Mouse (Mus musculus): ENCODE measurements at regions not wholly inside any gene's neighbourhood (a gene's known extent, or its start where the extent isn't known, plus 50 kb on each side); places are given as distances from the start of the nearest gene placed in this dataset.
A peak's percentile ranks its signal among the peaks of the same experiment; 100 is the strongest.
"Not testable (repeated sequence)": the region's sequence is repeated elsewhere in the genome, so short reads cannot be mapped to it uniquely, and the experiment has no call there.

GRCm38 (mm10) chr1:184187582-184187981, 153.5 kb upstream of the 1700056E22Rik start:
- peak in 1 of 2 experiments; percentile 5 for DNase-seq

- no peak for DNase-seq
These were observed 148.1 kb upstream of the 1700056E22Rik start for GRCm38 (mm10) chr1:184182163-184182562.

DNA sequence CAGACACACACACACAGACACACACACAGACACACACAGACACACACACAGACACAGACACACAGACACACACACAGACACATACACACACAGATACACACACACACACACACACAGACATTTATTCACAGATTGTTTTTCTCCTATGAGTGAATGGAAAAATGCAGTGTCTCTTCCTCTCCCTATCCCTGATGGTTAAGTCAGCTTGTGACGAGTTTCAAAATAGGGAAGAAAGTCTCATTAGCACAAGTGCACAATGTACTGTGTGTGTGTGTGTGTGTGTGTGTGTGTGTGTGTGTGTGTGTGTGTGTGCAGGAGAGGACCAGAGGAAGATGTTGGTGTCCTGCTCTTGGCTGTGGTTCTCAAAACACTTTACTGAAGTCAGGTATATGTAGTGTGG, 140.3 kb upstream of the 1700056E22Rik start:
- not testable (repeated sequence) for DNase-seq

GRCm38 (mm10) chr1:184173739-184174138, 139.6 kb upstream of the 1700056E22Rik start:
- no peak for DNase-seq

- DNase-seq: no peak
These were observed 138.9 kb upstream of the 1700056E22Rik start for GRCm38 (mm10) chr1:184172986-184173385.

DNA sequence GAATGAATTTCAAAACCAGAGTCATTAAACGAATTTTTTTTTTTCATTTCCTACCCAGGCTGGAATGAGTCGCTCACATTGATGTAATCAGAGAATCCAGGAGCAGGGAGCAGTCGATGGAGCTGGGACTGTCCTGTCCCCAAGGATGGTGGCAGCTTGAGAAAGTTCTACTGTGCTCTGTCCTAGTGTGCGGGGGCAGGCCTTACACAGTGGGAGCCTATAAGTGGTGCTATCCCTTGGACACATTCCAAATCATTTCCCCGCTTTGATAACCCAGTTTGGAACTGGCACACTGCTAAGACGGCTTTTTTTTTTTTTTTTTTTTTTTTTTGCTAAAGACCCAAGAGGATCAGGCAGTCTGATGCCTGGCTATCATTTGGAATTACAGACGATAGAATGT, 137.5 kb upstream of the 1700056E22Rik start:
- DNase-seq: no peak

GRCm38 (mm10) chr1:184170926-184171325, 136.8 kb upstream of the 1700056E22Rik start:
- DNase-seq: no peak

- DNase-seq: no peak
These were observed 135.9 kb upstream of the 1700056E22Rik start for GRCm38 (mm10) chr1:184169967-184170366.

GRCm38 (mm10) chr1:184169034-184169783, 135.1 kb upstream of the 1700056E22Rik start:
- DNase-seq: no peak

DNA sequence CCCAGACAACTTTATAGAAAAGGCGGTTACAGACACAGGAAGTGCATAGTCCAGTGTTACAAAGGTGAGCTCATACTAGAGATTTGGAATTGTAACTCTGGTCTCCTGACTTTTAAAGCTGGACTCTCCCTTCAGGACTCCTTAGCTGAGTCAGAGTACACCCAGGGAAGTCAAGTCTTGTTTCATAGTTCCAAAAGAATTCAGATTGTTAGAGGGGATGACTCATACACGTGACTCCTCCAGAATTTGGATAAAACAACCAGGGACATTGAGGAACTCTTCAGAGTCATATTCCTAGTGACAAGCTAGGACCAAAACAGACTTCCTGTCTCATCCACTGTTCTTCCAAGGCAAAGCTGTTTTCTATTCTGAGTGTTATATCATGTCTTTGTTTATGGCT, 132.8 kb upstream of the 1700056E22Rik start:
- DNase-seq: no peak

DNA sequence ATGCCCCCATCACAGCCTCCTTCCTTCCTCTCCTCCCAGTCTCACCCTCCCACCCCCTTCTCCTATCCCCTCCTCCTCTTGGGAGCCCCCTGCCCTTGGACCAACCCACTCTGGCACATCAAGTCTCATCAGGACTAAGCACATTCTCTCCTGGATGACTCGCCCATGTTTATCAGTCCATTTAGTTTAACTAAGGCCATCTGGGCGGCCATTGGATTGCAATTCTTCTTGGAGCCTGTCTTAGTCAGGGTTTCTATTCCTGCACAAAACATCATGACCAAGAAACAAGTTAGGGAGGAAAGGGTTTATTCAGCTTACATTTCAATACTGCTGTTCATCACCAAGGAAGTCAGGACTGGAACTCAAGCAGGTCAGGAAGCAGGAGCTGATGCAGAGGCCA, 128.4 kb upstream of the 1700056E22Rik start:
- DNase-seq: not testable (repeated sequence)

- no peak for DNase-seq
These were observed 113.6 kb upstream of the 1700056E22Rik start for GRCm38 (mm10) chr1:184147713-184148112.

DNA sequence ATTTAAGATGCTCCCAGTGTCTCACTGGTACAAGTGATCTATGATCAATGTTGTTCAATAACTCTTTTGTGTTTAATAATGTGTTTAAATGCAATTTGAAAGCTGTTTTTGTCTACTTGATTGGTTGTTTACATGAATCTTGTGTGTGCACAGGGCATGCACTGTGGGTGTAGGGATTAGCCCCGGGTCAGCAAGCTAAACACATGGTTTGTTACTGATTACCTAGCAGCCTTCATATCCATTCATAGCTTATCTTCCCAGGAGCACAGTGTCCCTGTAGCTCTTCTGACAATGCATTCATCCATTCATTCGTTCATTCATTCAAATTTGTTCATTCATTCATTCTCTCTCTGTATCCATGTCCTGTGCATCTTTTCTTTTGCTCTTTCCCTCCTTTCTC, 108.9 kb upstream of the 1700056E22Rik start:
- DNase-seq: no peak

- DNase-seq: no peak
These were observed 106.4 kb upstream of the 1700056E22Rik start for GRCm38 (mm10) chr1:184140486-184140885.

DNA sequence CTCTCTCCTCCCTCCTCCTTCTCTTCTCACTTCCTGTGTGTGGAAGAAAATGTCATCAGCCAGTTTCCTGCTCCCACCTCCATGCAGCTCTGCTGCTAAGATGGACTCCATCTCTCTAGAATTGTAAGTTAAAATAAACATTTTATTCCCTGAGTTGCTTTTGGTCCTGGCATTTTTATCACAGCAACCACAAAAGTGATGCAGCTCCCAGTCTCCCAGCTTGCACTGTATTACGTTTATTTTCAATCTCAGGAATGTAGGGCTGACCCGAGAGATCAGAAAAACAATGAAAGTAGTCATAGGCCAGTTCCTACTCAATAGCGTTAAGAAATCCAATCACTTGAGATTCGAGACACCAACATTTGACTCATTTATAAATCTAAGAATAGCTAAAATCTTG, 106.0 kb upstream of the 1700056E22Rik start:
- no peak for DNase-seq

DNA sequence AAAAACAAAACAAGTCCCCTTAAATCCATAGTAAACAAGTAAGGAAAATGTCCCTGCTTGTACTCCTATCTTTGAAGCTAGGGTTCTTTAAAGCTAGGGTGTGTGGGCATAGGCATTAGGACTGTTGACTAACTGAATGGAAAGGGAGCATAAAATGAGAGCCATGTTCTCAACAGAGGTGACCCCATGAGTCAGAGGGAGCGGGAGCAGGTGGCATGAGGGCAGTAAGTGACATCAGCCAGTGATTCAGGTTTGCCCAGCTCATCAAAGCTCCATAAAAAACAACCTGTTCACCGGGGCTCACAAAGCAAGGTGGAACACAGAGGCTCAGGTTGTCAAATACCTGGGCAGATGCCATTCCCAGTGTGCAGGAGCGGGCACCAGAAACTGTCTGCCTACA, 104.6 kb upstream of the 1700056E22Rik start:
- DNase-seq: no peak

- DNase-seq: no peak
These were observed 96.8 kb upstream of the 1700056E22Rik start for GRCm38 (mm10) chr1:184130897-184131296.

DNA sequence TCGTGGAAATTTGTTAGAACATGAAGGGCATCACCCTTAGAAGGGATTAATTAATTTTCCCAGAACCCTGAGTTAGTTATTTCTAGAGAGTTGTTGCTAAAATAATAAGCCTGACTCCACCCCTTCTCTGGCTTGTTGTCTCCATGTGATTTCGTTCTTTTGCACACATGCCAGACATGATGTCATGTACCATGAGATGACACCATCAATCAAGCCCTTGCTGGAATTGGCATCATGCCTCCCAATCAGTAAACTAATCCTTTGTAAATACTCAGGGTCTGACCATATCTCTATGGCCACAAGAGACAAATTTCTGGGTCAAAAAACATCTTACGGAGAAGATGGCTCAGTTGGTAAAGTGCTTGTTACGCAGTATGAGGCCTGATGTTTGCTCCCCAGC, 93.2 kb upstream of the 1700056E22Rik start:
- no peak for DNase-seq

GRCm38 (mm10) chr1:184126909-184127308, 92.8 kb upstream of the 1700056E22Rik start:
- DNase-seq: no peak

Measured in cerebellum, adult 18-20 months (tissue).